Mouse (Mus musculus): ENCODE data around the gene Tfap2b.

Tfap2b gene

DNA sequence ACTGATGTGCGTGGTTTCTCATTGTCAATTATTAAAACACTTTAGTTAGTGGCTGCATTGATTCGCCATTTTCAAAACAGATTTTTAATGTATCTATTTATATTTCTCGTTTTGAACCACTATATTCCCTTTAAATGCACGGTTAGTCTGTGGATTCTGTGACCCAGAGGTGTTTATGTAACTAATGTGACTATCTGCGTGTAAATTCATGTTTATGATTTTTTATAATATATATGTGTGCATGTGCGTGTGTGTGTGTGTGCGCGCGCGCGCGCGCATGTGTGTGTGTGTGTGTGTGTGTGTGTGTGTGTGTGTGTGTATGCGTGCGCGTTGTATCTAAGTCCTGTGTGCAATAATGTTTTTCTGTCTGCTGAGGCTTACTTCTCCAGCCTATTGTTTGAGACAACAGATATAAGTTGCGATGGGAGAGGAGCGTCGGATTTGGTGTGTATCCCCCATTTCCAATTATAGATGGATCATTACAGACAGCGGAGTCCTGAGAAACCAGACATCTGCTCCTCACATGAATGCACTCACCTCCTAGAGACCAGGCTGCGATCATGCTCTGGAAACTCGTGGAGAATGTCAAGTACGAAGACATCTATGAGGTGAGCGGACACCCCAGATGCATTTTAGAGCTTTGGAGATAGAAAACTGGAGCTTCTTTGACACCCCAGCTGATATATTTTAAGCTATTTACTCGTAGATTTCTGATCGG, at the start of gene Tfap2b:
TSS of gene Tfap2b (plus strand) at position 274 of the 718 bp plus-strand sequence.
- DNase-seq (ENCODE audit: low spot score in 2 of 2), result no peak

DNA sequence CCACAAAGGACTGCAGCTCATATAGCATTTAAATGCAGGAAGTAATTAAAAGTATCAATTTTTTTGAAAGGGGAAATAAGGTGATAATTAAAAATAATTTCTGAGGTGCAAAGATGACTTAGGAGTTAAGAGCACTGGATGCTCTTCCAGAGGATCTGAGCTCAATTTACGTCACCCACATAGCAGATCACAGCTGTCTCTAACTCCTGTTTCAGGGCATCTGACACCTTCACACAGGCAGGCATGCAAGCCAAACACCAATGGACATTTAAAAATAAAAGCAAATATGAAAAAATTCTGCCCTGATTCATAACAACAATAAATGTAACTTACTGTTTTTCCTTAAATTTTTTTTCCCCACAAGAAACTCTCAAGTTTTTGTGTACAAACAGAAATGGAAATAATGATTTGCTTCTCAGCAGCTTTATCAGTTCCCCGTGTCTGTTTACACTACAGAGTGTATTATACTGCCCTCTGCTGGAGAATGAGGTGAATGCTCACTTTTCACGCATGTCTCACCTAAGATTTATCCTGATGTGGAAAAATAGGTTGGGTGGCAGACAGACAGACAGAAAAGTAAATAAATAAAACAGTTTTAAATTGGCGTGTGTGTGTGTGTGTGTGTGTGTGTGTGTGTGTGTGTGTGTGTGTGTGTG, 29.8 kb upstream of the Tfap2b start:
- no peak for DNase-seq (ENCODE audit: low spot score in 2 of 2)

DNA sequence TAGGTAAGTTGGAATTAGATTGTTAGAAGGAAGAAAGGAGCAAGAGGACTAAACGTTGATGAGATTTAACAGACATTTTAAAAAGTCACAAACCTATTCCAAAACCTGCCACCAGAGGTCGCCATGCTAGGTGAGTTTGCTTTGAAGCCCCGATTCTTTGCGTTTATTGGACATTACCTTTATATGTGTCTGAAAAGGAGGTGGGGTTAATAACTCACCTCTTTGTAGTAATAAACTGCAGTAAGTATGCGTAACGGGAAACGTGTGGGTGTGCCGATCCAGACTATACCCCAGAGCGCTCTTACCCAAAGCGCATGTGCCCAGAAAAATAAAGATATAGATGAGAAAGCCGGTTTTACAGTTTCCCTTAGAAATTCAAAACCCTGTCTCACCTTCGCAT, 3.1 kb upstream of the Tfap2b start:
- no peak for DNase-seq (ENCODE audit: low spot score in 2 of 2)

DNA sequence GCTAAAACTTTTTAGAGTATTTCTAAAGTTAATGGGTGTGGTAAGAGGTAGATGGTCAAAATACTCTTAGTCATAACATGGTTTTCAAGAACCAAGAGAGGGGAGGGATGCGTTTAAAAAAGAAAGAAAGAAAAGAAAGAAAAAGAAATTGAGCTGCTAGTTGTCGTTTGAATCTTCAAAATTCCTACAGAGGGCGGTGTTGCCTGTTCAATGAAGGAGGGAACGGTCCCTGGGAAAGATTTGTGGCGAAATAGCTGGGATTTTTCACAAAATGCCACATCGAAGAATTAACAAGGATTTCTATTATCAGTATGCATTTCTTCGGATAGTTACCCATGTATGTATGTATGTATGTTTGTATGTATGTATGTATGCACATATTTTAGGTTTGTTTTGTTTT, 2.5 kb upstream of the Tfap2b start:
- DNase-seq (ENCODE audit: low spot score in 2 of 2), result no peak

DNA sequence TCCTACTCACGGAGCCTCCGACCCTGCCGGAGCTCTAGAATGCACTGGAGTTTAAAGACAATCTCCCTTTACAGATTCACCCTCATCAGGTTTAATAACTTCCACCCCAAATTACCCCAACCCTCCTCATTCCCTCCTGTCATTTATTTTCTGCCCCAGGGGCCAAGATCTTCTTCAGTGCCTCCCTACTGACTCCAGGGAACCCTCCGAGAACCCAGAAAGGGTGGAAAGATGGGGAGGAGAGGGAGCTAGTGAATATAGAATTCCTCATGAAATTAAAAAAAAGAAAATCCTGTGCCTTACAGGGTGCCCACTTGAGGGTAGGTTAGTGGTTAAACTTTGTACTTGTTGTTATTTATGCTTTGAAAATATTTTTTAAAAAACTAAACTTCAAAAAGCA, 1.1 kb upstream of the Tfap2b start:
- no peak for DNase-seq (ENCODE audit: low spot score in 2 of 2)

DNA sequence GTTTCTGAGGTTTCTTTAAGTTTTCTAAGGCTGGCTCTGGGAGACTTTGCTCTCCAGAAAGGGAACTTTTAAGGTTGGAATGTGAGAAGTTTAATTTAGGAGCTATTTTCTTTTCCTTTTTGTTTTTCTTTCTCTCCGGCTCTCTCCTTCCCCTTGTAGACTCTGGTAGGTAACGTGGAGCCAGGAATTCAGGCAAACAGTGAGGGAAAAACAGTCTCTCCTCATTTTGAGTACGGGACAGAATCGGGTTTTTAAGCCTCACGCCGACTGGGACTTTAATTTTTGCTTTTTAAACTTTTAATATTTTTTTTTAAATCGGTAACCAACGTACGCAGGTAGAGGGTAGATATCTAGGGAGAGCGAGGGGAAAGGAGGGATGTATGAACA, 638 bp downstream of the Tfap2b start:
- DNase-seq (ENCODE audit: low spot score in 2 of 2), result no peak

DNA sequence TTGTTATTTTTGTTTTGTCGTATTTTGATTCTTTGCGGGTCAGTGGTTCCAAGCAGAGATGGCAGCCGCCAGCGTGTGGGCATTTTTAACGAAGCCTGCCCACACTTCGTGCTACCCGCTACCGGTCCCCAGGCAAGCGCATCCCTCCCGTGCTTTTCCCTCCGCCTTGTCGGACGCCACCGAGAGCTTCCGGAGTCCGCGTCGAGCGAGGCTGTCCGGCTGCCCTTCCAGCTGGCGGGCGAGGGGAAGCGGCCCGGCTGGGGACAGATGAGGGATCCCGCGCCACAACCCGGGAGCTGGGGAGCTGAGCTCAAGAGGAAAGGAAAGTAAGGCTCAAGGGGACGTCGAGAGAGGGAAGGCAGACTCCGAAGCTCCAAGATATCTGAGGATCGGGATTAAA, 1.1 kb downstream of the Tfap2b start:
- DNase-seq (ENCODE audit: low spot score in 2 of 2), result no peak

DNA sequence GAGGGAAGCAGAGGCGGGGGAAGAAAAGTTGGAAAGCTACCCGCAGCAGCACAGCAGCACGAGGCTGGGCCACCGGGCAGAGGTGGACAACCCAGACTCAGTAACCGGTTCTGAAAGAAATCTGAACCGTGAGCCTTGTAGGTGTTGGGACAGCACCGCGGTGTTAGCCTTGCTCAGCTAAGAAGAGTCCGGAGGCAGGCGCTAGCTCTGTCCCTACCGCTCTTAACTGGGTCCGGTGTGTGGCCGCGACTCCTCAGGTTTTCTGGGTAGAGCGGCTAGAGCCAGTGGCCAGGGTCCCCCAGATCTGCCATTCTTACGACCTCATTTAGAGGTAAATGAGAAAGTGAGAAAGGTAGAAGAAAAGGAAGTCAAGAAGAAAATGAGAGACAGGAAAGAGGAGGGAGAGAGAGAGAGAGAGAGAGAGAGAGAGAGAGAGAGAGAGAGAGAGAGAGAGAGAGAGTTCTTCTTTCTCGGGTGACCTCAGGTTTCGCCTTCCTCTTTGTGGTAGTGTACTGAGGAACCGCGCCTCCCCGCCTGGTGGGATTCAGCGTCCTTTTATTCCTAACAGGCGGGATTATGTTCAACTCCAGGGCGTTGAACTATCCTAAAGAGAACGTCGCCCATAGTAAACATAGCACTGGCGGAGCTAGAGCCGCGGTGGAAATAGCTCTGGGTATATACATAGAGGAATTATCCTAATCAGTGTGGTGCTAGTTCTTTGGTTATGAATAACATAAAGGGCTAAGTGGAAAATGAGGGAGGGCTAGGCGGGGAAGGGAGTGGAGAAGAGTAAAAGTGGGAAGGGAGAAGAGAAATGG, 1.7 kb downstream of the Tfap2b start:
- no peak for DNase-seq (ENCODE audit: low spot score in 2 of 2)

DNA sequence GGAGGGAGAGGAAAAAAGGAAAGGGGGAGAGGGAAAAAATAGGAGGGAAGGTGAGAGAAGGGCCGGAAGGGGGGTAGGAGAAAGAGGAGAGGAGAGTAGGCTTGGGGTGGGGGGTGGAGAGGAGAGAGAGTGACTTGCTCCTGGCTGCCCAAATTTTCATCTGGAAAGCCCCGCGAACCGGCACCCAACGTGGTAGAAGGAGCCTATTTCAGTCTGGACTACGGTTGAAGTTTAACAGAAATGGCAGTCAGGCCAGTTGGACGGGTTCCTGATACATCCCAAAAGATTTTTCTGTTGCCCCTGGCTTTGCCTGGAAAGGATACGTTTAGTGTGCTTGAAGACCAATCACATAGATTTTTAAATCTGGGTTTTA, 2.3 kb downstream of the Tfap2b start:
- no peak for DNase-seq (ENCODE audit: low spot score in 2 of 2)

DNA sequence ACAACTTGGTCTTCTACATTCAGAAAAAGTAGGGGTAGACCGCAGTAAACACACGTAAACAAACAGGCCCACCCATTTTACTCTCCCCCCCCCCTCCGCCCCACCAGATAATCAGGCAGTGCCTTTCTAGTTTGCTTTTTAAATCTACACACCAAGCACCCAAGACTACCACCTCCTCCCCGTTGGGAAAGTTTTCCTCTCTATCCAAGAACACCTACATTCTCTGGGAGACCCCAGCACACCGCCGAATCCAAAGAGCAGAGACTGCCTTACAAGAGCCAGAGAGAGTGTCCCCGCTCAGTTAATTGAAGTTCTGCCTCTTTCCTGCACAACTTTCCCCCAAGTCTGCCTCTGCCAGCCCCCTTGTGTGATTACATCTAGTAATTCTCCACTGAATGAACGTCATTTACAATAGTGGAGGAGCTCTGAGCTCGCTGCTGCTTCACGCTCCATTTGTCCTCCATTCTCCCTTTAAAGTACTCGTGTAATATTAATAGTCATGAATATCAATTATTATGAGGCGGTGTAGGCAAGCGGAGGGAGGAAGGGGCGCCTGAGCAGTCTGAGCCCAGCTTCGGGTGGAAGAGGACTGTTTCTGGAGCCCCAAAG, 2.9 kb downstream of the Tfap2b start:
- no peak for DNase-seq (ENCODE audit: low spot score in 2 of 2)

DNA sequence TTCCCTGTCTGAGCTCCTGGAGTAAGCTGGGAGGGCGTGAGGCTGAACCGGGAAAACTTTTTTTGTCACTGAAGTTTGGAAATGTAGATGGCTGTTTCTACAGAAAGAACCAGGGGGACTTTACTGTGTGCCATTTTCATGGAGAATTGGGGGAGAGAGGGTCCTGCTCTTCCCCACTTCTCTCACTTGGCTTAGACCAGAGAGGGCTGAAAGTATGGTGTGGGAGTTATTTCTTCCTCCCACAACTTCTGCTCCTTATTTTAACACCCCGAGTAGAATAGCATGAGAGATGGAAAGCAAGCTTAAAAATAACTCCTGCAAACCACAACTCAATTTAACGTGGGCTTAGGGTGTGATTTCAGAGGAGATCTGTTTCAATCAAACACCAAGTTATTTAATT, 4.0 kb downstream of the Tfap2b start:
- no peak for DNase-seq (ENCODE audit: low spot score in 2 of 2)

DNA sequence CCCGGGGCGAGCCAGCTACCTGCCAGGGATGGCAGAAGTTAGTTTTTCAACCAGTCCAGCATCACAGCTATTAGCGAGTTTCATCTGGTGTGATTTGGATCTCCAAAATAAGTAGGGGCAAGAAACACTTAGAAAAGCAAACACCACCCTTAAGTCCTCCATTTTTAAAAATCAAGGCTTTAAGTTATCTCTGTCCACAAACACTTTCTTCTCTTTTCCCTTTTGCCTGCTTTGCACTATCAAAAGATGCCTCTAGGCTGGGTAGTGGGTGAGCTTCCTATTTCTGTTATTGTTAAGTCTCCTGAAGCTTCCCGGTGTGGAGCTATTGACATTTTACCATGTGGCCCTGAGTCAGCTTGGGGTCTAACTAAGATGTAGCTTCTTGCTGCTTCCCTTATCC, 4.5 kb downstream of the Tfap2b start:
- DNase-seq (ENCODE audit: low spot score in 2 of 2), result no peak

DNA sequence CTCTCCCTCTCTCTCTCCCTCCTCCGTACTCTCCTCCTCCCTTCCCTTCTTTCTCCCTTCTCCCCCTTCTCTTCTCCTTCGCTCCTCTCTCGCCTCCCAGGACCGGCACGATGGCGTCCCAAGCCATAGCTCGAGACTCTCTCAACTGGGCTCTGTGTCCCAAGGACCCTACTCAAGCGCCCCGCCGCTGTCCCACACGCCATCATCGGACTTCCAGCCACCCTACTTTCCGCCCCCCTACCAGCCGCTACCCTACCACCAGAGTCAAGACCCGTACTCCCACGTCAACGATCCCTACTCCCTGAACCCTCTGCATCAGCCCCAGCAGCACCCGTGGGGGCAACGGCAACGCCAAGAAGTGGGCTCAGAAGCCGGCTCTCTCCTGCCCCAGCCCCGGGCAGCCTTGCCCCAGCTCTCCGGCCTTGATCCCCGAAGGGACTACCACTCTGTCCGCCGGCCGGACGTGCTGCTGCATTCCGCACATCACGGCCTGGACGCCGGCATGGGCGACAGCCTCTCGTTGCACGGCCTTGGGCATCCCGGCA, 5.2 kb downstream of the Tfap2b start:
- DNase-seq (ENCODE audit: low spot score in 2 of 2), result no peak

DNA sequence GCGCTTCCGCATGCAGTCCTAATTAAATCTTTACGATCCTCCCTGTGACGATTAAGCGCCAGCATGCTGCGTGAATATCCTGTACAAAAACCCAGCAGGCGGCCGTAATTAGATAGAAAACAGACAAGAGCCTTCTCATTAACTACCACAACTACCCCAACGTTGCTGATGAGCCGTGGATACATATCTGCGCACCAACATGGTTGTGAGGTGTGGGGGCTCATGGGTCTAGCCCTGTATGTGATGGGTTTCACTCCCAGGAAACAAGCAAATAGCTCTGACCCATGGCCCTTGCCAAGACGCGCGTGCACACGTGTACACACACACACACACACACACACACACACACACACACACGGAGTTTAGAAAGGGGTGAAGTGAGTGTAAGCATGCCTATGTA, 8.7 kb downstream of the Tfap2b start:
- no peak for DNase-seq (ENCODE audit: low spot score in 2 of 2)

DNA sequence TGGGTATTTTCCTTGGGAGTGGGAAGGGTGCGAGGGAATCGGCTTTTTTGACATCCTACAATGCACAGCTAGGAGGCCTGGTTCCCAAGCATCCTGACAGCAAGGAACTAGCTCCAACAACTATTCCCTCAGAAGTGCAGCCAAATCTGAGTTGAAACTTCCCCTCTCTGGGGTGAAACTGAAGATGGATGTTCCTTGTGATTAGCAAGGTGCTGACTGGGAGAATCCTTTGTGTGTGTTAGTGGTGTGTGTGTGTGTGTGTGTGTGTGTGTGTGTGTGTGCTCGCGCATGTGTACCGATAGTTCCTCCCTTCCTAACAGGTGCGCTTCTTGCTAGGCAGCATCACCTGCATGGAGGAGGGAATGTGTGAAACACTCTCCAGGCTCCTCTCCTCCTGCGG, 9.5 kb downstream of the Tfap2b start:
- DNase-seq (ENCODE audit: low spot score in 2 of 2), result no peak

DNA sequence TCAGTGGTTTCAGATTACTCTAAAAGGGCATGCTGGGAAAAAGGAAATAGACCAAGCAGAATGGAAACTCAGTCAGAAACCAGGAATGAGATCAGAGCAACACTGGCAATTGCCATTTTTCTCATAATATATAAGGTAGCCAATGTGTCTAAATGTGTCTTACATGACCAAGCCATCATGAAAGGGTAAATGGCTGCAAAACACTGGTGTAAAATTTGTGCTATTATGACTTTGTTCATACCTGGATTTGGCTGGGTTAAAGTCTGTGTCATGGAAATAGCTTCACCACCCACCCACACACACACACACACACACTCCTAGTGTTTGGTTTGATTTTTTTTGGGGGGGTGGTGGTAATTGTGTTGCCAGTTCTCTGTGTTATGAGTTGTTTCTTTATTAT, 10.7 kb downstream of the Tfap2b start:
- no peak for DNase-seq (ENCODE audit: low spot score in 2 of 2)

DNA sequence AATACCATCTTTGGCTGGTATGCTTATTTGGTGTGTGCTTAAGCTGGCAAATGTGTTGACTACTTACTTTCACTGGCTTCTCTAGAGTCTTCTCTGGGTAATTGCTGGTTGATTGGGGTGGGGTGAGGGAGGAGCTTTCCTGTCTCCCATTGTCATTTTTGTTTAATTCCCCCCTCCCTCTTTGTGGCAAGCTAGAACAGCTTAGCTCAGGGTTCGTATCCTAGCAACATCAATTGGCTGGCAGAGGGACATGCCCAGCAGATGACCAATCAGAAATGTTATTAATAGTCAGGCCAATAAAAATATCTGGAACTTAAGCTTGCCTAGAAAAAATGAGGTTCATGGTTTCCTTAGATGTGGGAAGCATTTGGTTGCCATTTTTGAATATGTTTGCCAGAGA, 11.8 kb downstream of the Tfap2b start:
- no peak for DNase-seq (ENCODE audit: low spot score in 2 of 2)

DNA sequence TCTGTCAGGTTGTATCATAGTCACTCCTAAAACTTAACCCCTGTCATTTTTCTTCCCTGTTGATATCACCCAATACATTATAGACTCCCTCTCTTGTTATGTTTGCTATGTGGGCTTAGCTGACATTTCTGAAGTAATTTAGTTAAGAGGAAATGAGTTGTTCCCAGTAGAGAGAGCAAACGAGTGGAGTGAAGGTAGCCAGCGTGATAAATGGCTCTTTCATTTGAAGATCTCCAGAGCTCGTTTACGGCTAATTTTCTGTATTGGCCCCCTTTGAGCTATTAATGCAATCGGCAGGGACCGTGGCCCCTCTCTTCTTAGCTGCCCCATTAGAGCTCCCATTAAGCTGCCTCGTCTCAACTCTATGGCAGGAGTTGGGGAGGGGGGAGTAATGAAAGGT, 12.9 kb downstream of the Tfap2b start:
- no peak for DNase-seq (ENCODE audit: low spot score in 2 of 2)

DNA sequence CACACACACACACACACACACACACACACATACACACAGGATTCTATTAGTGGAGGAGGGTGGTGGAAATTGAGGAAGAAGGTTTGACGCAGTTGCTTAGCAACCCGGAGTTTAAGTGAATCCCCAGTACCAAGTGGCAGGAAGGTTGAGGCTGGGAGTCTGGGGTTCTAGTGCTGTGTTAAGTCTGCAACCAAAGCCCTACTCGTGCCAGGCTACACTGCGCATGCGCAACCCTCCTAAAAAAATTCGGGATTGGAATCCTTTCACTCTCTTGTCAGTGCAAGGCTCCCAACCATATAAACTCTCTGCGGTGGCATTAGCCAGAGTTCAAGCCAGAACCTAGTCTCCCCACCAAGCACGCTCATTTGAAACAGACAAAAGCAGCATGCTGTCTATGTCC, 18.0 kb downstream of the Tfap2b start:
- no peak for DNase-seq (ENCODE audit: low spot score in 2 of 2)

DNA sequence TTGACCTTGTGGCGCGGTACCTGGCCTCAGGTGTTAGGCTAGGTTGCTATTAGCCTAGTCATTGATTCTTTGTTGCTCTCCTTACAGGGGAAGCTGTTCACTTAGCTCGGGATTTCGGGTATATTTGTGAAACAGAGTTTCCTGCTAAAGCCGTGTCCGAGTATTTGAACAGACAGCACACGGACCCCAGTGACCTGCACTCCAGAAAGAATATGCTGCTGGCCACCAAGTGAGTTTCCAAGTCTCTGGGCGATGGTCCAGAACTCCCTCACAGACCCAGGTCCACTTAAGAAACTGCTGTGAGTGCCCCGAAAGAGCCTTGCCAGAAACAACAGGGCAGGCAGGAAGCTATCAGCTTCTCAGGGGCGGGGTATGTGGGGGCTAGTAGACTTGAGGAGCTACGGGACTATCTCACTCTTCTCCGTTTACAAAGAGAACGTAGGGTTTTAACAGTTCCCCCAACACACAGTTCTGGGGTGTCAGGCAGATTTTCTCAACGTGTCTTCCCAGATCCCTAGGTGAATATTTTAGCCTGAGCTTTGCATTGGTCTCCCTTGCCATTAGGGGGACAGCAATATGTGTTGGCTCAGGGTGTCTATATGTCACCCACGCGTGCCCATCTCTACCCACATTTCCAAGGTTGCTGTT, 22.3 kb downstream of the Tfap2b start:
- DNase-seq (ENCODE audit: low spot score in 2 of 2), result no peak

DNA sequence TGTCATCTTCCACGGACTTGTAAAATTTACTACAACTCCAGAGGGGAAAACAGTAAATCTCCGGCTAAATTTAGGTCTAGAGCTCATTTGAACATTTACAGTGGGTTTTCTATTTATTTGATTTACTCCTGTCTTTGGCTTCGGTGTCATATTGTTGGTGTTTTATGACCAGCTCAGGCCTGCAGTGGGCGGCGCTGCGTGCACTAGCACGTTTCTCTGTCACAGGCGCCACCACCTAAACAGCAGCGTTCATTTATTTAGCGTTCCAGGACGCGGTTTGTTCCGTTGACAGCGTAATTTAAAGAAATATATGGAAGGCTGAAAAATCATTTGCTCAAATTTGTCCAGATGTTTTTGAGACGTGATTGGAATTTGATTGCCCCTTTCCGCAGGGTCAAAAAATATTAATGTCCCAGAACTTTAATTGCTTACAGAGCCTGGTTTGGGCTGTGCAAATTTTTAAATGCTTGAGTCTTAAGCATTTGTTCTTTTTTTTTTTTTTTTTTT, 22.9 kb downstream of the Tfap2b start:
- no peak for DNase-seq (ENCODE audit: low spot score in 2 of 2)

DNA sequence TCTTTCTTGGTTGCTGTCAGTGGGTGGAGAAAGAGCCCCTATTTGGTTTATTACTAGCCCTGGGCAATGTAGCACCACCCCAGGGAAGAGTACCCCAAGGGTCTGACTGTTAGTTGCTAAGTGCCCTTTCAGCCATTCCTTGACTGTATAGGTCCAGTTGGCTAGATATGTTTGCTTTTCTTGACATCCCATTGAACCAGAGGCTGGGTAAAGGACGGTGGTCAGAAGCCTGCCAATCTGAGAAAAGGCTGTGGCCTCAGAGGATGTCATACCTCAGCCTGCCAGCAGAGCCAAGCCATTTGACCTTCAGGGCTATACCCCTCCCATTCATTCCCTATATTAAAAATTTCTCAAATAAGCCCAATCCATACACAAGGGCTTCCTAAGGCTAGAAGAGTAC, 24.0 kb downstream of the Tfap2b start:
- DNase-seq (ENCODE audit: low spot score in 2 of 2), result no peak

Measured in frontal cortex, postnatal 10 days (tissue).